Mouse (Mus musculus) embryonic facial prominence, embryonic 14.5 days (tissue): ENCODE measurements around the gene Tmbim6. TPM values are rescaled to one million over a fixed set of nuclear protein-coding genes. Genes with fewer than 3 reads are reported as not detected.
A peak's percentile ranks its signal among the peaks of the same experiment; 100 is the strongest.

ENCODE experiments used
- ATAC-seq: fragments of 200-750 bp; cut with Nextera tagmentation; 2 replicates; pipeline ENCODE4 v1.8.0; 2017; ENCODE audit warnings: low read depth, moderate number of reproducible peaks, moderate TSS enrichment
- DNase-seq: peaks from one replicate; pipeline ENCODE4 v3.0.0-alpha.2; 2015; ENCODE audit warnings: low spot score
- H3K27ac ChIP-seq: fragments of 300-500 bp; sonication (generic); replicated peaks from 2 replicates; pipeline ENCODE4 v1.5.1; 2014; ENCODE audit warnings: low read depth, mild to moderate bottlenecking, low read length, moderate library complexity
- H3K27me3 ChIP-seq: fragments of 300-500 bp; sonication (generic); replicated peaks from 2 replicates; pipeline ENCODE4 v1.6.1; 2014; ENCODE audit warnings: low read length; ENCODE audit not compliant: control insufficient read depth, insufficient read depth
- H3K36me3 ChIP-seq: fragments of 300-500 bp; sonication (generic); 2 replicates; pipeline ENCODE4 v1.6.1; 2014; ENCODE audit warnings: low read length, mixed read lengths; ENCODE audit not compliant: control insufficient read depth, insufficient read depth
- H3K4me1 ChIP-seq: fragments of 300-500 bp; sonication (generic); 2 replicates; pipeline ENCODE4 v1.6.1; 2014; ENCODE audit warnings: antibody characterized with exemption, low read length; ENCODE audit not compliant: control insufficient read depth, insufficient read depth
- H3K4me2 ChIP-seq: fragments of 300-500 bp; sonication (generic); 2 replicates; pipeline ENCODE4 v1.6.1; 2014; ENCODE audit warnings: low read depth, mild to moderate bottlenecking, low read length, moderate library complexity, mixed read lengths
- H3K4me3 ChIP-seq: fragments of 300-500 bp; sonication (generic); 2 replicates; pipeline ENCODE4 v1.5.1; 2014; ENCODE audit warnings: low read depth, mild to moderate bottlenecking, low read length
- H3K9ac ChIP-seq: fragments of 300-500 bp; sonication (generic); 2 replicates; pipeline ENCODE4 v1.6.1; 2014; ENCODE audit warnings: low read depth, mild to moderate bottlenecking, low read length, moderate library complexity, mixed read lengths
- H3K9me3 ChIP-seq: fragments of 300-500 bp; sonication (generic); 2 replicates; pipeline ENCODE4 v1.6.1; 2016; ENCODE audit warnings: low read length; ENCODE audit not compliant: control insufficient read depth
- WGBS: fragments of 180-500 bp; shearing (Covaris S2); extraction: QIAGEN DNeasy Blood & Tissue Kit; methylation state at CpG from one replicate; pipeline ENCODE4 v1.1.7; 2014; 5-methylcytosine and 5-hydroxymethylcytosine counted together
- polyA plus RNA-seq: library from polyadenylated mRNA; unstranded; fragments of >200 nt; fragmentation: Nextera tagmentation; extraction: Ambion mirVana; gene quantifications from 2 replicates; pipeline ENCODE4 v1.2.1, GENCODE M21; 2014

Tmbim6 gene
- polyA plus RNA-seq, 1 experiment from 2014 or later, result 300 TPM

DNA sequence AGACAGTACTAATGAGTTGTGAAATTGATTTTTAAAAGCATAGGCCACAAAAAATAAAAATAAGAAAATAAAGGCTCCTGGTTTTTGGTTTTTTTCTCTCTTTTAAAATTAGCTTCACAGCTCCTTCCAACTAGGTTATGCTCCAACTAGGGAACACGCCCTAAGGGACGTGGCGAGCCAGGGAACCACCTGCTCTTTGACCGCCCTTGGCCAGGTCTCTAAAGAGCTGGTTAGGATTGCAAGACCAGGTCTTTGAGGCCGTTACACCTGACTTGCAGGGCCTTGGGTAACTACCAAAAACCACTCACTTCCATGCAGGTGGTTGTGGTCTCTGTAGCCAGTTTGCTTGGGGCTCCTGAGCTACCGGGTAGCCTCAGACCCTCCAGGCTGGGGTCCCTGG lies 707 bp upstream of the Tmbim6 start:
- peak overlapping the region; percentile 56 for H3K4me2 ChIP-seq
- H3K27me3 ChIP-seq, result no peaks in the 10 kb centered on the region
- H3K9me3 ChIP-seq, result no peaks in the 10 kb centered on the region
- peak overlapping the region; percentile 32 for H3K9ac ChIP-seq
- DNase-seq (no peak), ATAC-seq (no peak)
- peak overlapping the region; percentile 81 for H3K4me3 ChIP-seq
- no peaks in the 10 kb centered on the region for H3K36me3 ChIP-seq
- H3K27ac ChIP-seq, result no peak overlapping the region; the same call in 1 of the 2 replicates
- 77% methylated on average over 6 of the region's 6 CpGs for WGBS
- peaks cover 27% of the 10 kb centered on the region for H3K4me1 ChIP-seq

DNA sequence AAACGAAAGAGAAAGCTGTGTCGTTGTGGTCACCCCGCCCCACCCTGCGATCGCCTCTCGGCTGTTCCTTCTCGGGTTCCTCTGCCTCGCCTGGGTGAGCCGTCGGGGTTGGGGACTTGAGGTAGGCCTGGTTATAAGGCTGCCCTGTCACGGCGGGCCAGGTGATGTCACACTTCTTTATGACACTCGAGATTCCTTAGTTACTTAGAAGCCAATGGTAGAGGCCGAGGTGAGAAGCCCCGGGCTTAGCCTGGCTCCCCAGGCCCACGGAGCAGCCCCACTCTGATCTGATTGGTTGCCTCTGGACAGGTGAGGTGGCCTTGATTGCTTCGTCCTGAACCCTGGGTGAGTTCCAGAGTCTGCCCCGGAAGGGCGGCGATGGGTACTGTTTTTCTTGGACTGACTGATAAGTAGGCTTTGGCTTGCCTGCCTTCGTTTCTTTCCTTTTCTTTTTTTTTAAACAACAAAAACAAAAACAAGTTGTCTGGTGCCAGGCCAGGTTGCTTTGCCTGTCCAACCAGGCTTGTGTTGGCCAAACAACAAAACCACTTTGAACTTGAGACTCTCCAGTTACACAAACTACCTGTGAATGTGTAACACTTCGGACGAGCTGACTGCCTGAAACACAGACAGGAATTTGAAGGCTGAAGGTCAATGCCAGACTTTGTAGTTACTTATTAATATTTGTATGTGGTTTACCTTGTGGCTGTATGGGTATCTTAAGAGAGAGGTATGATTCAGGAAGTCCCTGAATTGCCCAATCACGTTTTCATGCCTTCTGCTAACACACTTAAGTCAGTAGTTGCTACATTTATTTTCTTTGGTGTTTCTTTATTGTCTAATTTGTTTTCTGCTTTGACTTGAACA lies 937 bp downstream of the Tmbim6 start:
- Histone ChIP-seq H3K9me3 (no peaks in the 10 kb centered on the region), H3K9ac (peak overlapping the region; percentile 89), H3K27me3 (no peaks in the 10 kb centered on the region), H3K36me3 (no peaks in the 10 kb centered on the region), H3K4me1 (peaks cover 29% of the 10 kb centered on the region), H3K27ac (peak overlapping the region; percentile 86), H3K4me3 (peak overlapping the region; percentile 81), H3K4me2 (peak overlapping the region; percentile 85)
- peak; percentile 34 for ATAC-seq
- WGBS, result 7% methylated on average over 23 of the region's 24 CpGs
- DNase-seq, result no peak

DNA sequence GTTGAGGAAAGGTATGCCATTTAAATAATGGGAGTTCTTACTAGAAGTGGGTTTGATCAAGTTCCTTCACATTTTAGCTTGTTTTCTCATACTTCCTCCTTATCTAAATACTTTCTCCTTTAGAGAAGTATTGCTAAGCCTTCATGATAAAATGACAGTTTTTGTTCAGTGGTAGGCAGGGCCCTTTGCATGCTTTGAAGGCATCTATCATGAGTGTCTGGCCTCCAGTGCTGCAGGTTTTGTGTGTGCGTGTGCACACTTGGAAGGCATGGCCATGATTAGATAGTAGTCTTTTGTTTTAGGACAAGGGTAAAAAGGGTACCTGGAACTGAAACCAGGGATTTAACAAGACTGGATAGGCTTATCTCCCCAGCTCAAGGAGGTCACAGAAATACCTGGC lies 3.8 kb downstream of the Tmbim6 start:
- 0 out of 2 replicates have a peak, but pooled peaks cover 8% of the 10 kb centered on the region for H3K36me3 ChIP-seq
- no peak for DNase-seq
- no peak overlapping the region for H3K4me2 ChIP-seq
- WGBS, result 74% methylated on average over 1 of the region's 1 CpGs
- no peak overlapping the region for H3K27ac ChIP-seq
- no peak for ATAC-seq
- H3K4me3 ChIP-seq, result no peak overlapping the region
- no peak overlapping the region for H3K9ac ChIP-seq
- H3K9me3 ChIP-seq, result no peaks in the 10 kb centered on the region
- peaks cover 30% of the 10 kb centered on the region for H3K4me1 ChIP-seq
- no peaks in the 10 kb centered on the region for H3K27me3 ChIP-seq

DNA sequence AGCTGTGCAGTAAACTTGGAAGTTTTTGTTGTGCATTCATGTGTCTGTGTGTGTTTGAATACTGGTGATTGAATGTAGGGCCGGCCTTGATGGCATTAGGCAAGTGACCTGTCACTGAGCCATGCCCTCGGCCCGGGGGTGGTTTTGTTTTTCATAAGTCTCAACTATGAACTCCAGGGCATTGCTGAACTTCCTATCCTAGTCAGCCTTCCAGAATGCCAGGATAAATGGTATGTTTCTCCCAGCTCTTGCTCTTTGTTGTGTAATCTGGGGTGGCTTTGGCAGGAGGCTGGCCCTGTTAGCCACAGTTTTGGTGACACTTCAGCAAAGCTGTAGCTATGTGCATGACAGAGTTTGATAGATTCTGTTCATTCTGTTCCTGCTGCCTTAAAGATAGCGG lies 4.2 kb downstream of the Tmbim6 start:
- no peak for ATAC-seq
- no peak for DNase-seq
- Histone ChIP-seq H3K9ac (no peak overlapping the region), H3K36me3 (0 out of 2 replicates have a peak, but pooled peaks cover 8% of the 10 kb centered on the region), H3K4me3 (no peak overlapping the region), H3K27me3 (no peaks in the 10 kb centered on the region), H3K27ac (no peak overlapping the region), H3K4me2 (no peak overlapping the region), H3K9me3 (no peaks in the 10 kb centered on the region), H3K4me1 (peaks cover 30% of the 10 kb centered on the region)
- WGBS, result 67% methylated on average over 4 of the region's 4 CpGs

DNA sequence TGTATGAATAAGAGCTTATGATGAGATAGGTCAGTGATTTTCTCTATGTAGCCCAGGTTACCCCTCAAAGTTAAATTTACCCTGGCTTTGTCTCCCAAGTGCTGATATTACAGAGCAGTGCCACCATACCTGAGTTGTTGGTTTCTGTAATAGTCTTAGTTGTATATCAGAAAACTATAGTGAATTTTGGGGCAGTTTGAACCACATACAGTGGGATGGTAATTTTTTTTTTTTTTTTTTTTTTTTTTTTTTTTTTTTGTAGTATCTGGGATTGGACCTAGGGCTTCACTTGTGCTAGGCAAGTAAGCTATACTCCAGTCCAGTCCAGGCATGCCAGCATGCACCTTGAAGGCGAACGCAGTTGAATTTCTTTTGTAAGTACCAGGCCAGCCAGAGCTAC lies 4.9 kb downstream of the Tmbim6 start:
- Histone ChIP-seq H3K27ac (no peak overlapping the region), H3K27me3 (no peaks in the 10 kb centered on the region), H3K4me2 (no peak overlapping the region), H3K36me3 (0 out of 2 replicates have a peak, but pooled peaks cover 9% of the 10 kb centered on the region), H3K9ac (no peak overlapping the region), H3K9me3 (no peaks in the 10 kb centered on the region), H3K4me3 (no peak overlapping the region), H3K4me1 (peaks cover 30% of the 10 kb centered on the region)
- WGBS, result 82% methylated on average over 2 of the region's 2 CpGs
- ATAC-seq (no peak), DNase-seq (no peak)

DNA sequence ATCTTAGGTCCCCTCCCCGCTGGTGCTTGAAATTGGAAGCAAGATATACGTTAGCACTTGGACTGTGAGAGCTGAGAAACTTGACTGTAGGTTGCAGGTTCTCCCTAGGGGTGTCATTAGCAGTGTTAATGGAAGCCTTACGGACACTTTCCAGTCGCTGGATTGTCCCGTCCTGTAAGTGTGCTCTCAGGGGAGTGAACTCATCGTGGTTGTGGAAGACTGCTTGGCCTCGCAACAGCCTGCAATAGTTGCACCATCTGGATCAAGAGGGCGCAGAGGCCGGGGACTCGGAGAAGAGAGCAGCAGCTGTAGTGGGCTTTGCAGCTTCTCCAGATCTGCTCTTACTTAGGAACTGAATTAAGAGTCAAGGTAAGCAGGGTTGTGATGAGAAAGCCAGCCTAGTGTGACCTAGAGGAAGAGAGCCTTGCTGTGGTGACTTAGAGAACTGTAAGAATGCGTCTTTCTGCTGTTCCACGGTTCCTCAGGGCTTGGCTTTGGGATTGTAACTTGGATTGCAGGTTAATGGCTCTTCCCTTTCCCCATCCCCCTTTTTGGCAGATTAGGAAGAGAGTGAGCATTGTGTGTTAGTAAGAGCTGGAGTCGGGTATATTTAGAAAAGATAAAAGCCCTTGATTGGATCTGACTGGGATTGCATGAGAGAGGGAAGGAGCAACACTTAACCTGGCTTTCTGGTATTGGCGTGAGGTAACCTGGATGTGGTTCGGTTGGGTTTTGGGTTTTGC lies 7.0 kb downstream of the Tmbim6 start:
- Histone ChIP-seq H3K27me3 (no peaks in the 10 kb centered on the region), H3K9me3 (no peaks in the 10 kb centered on the region), H3K9ac (no peak overlapping the region), H3K36me3 (peaks cover 29% of the 10 kb centered on the region), H3K4me2 (no peak overlapping the region), H3K27ac (no peak overlapping the region), H3K4me1 (peaks cover 22% of the 10 kb centered on the region), H3K4me3 (no peak overlapping the region)
- ATAC-seq (peak; percentile 60; the same call in 1 of the 2 replicates), DNase-seq (peak; percentile 64)
- WGBS, result 64% methylated on average over 15 of the region's 15 CpGs

DNA sequence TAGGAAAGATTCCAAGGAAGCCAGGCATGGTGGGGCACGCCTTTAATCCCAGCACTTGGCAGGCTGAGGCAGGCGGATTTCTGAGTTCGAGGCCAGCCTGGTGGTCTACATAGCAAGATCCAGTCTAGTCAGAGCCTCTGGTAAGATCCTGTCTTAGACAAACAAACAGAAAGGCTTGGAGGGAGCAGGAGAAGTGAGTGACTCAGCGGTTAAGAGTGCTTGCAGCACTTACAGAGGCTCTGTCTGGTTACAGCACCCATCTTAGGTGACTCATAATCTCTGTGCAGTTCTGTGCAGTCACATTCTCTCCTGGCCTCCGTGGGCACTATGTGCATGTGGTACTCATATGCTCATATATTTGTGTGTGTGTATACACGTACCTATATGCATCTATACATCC lies 7.9 kb downstream of the Tmbim6 start:
- 87% methylated on average over 6 of the region's 6 CpGs for WGBS
- Histone ChIP-seq H3K4me1 (peaks cover 14% of the 10 kb centered on the region), H3K9ac (no peak overlapping the region), H3K27me3 (no peaks in the 10 kb centered on the region), H3K4me3 (no peak overlapping the region), H3K9me3 (no peaks in the 10 kb centered on the region), H3K27ac (no peak overlapping the region), H3K4me2 (no peak overlapping the region), H3K36me3 (peaks cover 38% of the 10 kb centered on the region)
- ATAC-seq, result no peak
- no peak for DNase-seq

DNA sequence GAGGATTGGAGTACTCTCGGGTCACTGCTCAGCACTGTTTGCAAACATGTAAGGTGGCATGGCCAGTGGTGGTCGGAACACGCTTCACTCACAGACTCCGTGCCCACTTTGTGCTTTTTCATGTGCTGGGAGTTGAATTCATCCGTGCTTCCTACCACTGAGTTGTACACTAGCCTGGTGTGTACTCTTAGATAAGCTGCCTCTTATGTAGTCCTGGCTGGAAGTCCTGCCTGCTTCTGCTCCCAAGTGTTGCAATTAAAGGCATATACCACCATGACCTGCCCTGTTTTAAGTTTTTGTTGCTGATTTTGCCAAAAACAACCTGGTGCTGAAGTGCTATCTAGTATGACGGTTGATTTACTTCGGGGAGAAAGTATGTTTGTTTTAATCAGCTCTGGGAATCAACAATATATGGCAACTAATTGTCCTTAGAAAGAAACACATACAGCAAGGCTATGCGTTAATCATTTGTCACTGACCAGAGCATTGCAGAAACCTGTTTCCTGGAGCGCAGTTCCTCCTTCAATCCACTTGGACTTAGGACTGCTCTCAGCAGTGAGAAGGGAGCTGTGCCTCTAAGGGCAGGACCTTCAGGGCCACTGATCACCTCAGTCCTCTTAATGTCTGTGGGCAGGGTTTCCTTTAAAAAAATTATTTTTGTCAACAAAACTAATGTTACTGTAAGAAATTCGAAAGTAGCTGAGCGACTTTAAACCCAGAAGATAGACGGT lies 10.6 kb downstream of the Tmbim6 start:
- Histone ChIP-seq H3K4me2 (no peak overlapping the region), H3K36me3 (peaks cover 65% of the 10 kb centered on the region), H3K9me3 (no peaks in the 10 kb centered on the region), H3K9ac (no peak overlapping the region), H3K27me3 (no peaks in the 10 kb centered on the region), H3K4me3 (no peak overlapping the region), H3K4me1 (peaks cover 3% of the 10 kb centered on the region; the same call in 1 of the 2 replicates), H3K27ac (no peak overlapping the region)
- WGBS, result 93% methylated on average over 12 of the region's 12 CpGs
- ATAC-seq, result no peak
- DNase-seq, result no peak
